Mouse (Mus musculus) layer of hippocampus, adult 9-11 months (tissue): Measurements from ENCODE around the gene Zfp938.
A peak's percentile ranks its signal among the peaks of the same experiment; 100 is the strongest.

Experiments
- DNase-seq: peaks from one replicate; pipeline ENCODE4 v3.0.0; 2022

Gene Zfp938

DNA sequence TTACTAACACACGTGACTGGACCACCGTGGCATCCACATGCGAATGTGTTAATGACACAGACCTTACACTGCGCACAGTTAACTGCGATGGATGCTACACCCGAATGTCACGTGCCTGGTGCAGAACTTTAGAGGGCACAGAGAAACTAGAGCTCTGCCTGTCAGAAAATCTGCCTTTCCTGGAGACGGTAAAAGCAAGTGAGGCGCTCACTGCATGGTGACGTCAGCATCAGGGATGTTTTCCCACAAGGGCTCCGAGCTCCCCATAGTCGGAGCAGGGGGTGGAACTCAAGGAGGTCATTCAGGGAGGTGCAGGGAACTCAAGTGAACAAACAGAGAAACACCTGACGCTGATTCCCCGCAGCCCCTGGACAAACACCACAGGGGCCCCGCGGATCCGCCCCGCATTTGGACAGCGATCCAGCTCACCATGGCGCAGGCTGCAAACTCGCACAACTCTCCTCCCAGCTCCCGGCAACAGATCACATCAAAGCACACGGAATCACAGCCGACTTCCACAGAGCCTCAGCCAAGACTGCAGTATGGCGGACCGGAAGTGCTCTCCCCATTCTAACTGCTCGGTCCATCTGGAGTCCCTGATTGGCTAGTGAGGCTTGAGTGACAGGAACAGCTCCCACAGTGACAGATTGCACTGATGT, at the start of gene Zfp938:
Gene Zfp938, minus strand, starts transcription at position 539 of the 659 bp plus-strand sequence.
- peak; percentile 93 for DNase-seq

DNA sequence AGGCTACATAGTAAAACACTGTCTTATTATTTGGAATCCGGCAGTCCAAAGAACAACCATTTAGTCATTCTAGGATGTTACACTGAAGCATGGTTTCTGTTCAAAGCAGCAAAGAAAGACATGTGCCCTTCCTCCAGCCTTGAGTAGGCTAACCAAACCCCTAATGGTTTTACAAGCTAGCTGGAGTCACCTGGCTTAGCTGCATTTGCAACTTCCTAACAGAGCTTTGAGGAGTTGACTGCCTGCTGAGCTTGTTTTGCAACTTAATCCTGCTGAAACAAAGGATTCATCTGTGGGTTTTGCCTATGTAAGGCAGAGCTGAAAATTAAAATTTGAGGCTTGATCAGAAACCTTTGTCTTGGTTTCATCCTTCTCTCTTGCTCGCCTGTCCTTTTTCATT, 16.3 kb upstream of the Zfp938 start:
- DNase-seq: no peak

DNA sequence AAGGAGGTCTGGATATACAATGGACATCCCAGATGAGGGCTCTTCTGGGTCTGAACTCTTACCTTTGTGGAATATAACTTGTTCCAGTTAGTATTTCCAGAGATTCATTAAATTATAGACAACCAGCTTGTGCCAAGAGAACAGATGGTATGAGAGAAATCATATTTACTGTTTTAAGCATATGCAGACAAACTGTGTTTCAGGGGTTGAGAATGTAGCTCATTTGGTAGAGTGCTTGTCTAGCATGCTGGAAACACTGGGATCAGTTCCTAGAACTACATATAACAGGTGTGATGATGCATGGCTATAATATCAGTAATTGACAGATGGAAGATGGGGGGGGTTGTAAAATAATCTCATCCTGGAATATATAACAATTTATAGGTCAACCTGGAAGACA, 3.9 kb upstream of the Zfp938 start:
- DNase-seq: no peak

DNA sequence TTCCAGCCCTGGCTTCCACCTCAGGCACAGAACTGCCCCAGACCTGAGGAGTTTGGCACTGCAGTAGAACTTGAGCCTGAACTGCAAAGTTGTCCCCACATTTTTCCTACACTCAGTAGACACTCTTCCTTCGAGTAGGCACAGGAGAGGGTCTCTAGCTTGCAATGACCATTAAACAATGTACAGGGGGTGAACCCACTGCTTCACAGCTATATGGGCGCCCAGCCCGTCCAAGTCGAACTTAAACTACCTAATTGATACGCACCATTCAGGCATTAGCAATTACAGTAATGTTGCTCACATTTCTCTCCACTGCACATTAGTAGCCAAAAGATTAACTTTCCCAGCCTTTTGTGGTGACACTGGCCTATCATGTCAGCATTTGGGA, 315 bp upstream of the Zfp938 start:
- DNase-seq: no peak

DNA sequence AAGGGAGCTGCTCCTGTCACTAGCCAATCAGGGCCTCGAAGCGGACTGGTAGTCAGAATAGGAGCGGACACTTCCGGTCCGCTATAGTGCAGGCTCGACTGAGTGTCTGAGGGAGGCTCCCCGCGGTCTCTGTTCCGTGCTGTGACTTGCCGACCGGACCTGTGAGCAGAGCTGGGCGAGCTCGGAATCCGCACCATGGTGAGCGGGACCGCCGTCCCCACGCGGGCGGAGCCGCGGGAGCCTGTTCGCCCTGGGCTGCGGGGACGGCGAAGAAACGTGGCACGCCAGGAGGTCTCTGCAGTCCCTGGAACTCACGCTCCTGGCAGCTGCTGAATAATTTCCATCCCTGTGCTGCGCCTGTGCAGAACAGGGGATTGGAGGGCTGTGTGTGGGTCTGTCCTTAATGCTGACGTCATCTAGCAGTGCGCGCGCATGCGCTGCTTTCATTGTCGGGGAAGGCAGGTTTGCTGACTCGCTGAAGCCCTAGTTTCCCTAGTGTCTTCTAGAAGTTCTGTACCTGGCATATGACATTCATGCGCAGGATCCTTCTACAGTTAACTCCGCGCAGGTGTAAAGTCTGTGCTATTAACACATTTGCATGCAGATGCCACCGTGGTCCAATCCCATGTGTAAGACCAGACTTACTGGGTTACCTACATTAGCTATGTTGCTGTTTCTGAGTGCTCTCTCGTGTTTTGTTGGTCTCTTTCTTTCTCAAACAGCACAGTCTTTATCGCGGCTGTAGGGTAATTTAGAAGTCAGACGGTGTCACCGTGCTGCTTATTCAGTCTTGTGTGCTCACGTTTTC, 62.6 kb downstream of the Zfp938 start:
- peak; percentile 91 for DNase-seq
